Mouse (Mus musculus) MN1 (cell line): ENCODE measurements at regions not wholly inside any gene's neighbourhood (a gene's known extent, or its start where the extent isn't known, plus 50 kb on each side); places are given as distances from the start of the nearest gene placed in this dataset.
A peak's percentile ranks its signal among the peaks of the same experiment; 100 is the strongest.

ENCODE experiments used
- DNase-seq: peaks from one replicate; pipeline ENCODE4 v3.0.0-alpha.2; 2016; ENCODE audit warnings: low spot score

GRCm38 (mm10) chr8:89649207-89649890 is 605.4 kb upstream of the Sall1 start:
- no peak for DNase-seq

GRCm38 (mm10) chr8:89646946-89647345 is 603.0 kb upstream of the Sall1 start:
- DNase-seq, result no peak

- DNase-seq, result no peak
Measured at GRCm38 (mm10) chr8:89641339-89641738, 597.4 kb upstream of the Sall1 start.

- DNase-seq, result no peak
Measured at GRCm38 (mm10) chr8:89634864-89635263, 590.9 kb upstream of the Sall1 start.

GRCm38 (mm10) chr8:89632304-89632703 is 588.3 kb upstream of the Sall1 start:
- DNase-seq, result no peak

GRCm38 (mm10) chr8:89630540-89630939 is 586.6 kb upstream of the Sall1 start:
- no peak for DNase-seq

GRCm38 (mm10) chr8:89618089-89618488 is 574.1 kb upstream of the Sall1 start:
- no peak for DNase-seq

GRCm38 (mm10) chr8:89615863-89616558 is 572.0 kb upstream of the Sall1 start:
- DNase-seq, result no peak

- DNase-seq, result no peak
Measured at GRCm38 (mm10) chr8:89609074-89609473, 565.1 kb upstream of the Sall1 start.

- no peak for DNase-seq
Measured at GRCm38 (mm10) chr8:89605905-89606468, 562.0 kb upstream of the Sall1 start.

- DNase-seq, result no peak
Measured at GRCm38 (mm10) chr8:89604461-89604860, 560.5 kb upstream of the Sall1 start.

GRCm38 (mm10) chr8:89596380-89596779 is 552.4 kb upstream of the Sall1 start:
- DNase-seq, result no peak

- DNase-seq, result no peak
Measured at GRCm38 (mm10) chr8:89583091-89583490, 539.1 kb upstream of the Sall1 start.

- no peak for DNase-seq
Measured at GRCm38 (mm10) chr8:89582566-89582965, 538.6 kb upstream of the Sall1 start.

GRCm38 (mm10) chr8:89571816-89572215 is 527.9 kb upstream of the Sall1 start:
- DNase-seq, result peak; percentile 8

GRCm38 (mm10) chr8:89570639-89571325 is 526.8 kb upstream of the Sall1 start:
- no peak for DNase-seq

- no peak for DNase-seq
Measured at GRCm38 (mm10) chr8:89569406-89569805, 525.4 kb upstream of the Sall1 start.

- DNase-seq, result no peak
Measured at GRCm38 (mm10) chr8:89568641-89569040, 524.7 kb upstream of the Sall1 start.

- DNase-seq, result no peak
Measured at GRCm38 (mm10) chr8:89566986-89567385, 523.0 kb upstream of the Sall1 start.

GRCm38 (mm10) chr8:89566461-89566860 is 522.5 kb upstream of the Sall1 start:
- DNase-seq, result no peak

GRCm38 (mm10) chr8:89565147-89565826 is 521.3 kb upstream of the Sall1 start:
- no peak for DNase-seq

- DNase-seq, result no peak
Measured at GRCm38 (mm10) chr8:89563544-89563943, 519.6 kb upstream of the Sall1 start.
